Mouse (Mus musculus): ENCODE measurements around the gene Hist1h2ag.

- TF ChIP-seq POLR2A (IDR thresholded peaks at IDR 0.05; ENCODE audit: borderline replicate concordance, extremely low read depth, low read depth, low read length) (no peak), CTCF (IDR thresholded peaks at IDR 0.05; ENCODE audit: insufficient read depth, low read length) (no peak)
Observed at GRCm38 (mm10) chr13:22021581-22021980, 21.2 kb downstream of the Hist1h2ag start.

All from lung, adult 2 months (tissue).